Mouse (Mus musculus) forebrain, embryonic 14.5 days (tissue): Measurements from ENCODE around the gene Abhd12b. TPM values are rescaled to one million over a fixed set of nuclear protein-coding genes. Genes with fewer than 3 reads are reported as not detected.

Experiments
- ATAC-seq: fragments of 200-750 bp; cut with Nextera tagmentation; 2 replicates; pipeline ENCODE4 v1.8.0; 2017; ENCODE audit warnings: mild to moderate bottlenecking, moderate library complexity
- DNase-seq: peaks from one replicate; pipeline ENCODE4 v3.0.0-alpha.2; 2015; ENCODE audit warnings: low spot score
- H3K27ac ChIP-seq: fragments of 300-500 bp; sonication (generic); 2 replicates; pipeline ENCODE4 v1.5.1; 2014; ENCODE audit warnings: low read depth, mild to moderate bottlenecking, control low read depth, low read length, moderate library complexity
- H3K27me3 ChIP-seq: fragments of 300-500 bp; sonication (generic); replicated peaks from 2 replicates; pipeline ENCODE4 v1.6.1; 2014; ENCODE audit warnings: low read length, control low read depth, mixed read lengths; ENCODE audit not compliant: control insufficient read depth, insufficient read depth
- H3K36me3 ChIP-seq: fragments of 300-500 bp; sonication (generic); 2 replicates; pipeline ENCODE4 v1.6.1; 2014; ENCODE audit warnings: low read length, control low read depth; ENCODE audit not compliant: control insufficient read depth, insufficient read depth
- H3K4me1 ChIP-seq: fragments of 300-500 bp; sonication (generic); 2 replicates; pipeline ENCODE4 v1.6.1; 2014; ENCODE audit warnings: antibody characterized with exemption, low read length, control low read depth; ENCODE audit not compliant: control insufficient read depth, insufficient read depth
- H3K4me2 ChIP-seq: fragments of 300-500 bp; sonication (generic); 2 replicates; pipeline ENCODE4 v1.6.1; 2014; ENCODE audit warnings: mild to moderate bottlenecking, control low read depth, low read length
- H3K4me3 ChIP-seq: fragments of 300-500 bp; sonication (generic); 2 replicates; pipeline ENCODE4 v1.5.1; 2014; ENCODE audit warnings: low read depth, low read length, control low read depth
- H3K9ac ChIP-seq: fragments of 300-500 bp; sonication (generic); 2 replicates; pipeline ENCODE4 v1.6.1; 2014; ENCODE audit warnings: mild to moderate bottlenecking, low read length, control low read depth, moderate library complexity
- H3K9me3 ChIP-seq: fragments of 300-500 bp; sonication (generic); replicated peaks from 2 replicates; pipeline ENCODE4 v1.6.1; 2016; ENCODE audit warnings: low read length, control low read depth, mixed read lengths; ENCODE audit not compliant: control insufficient read depth
- WGBS: fragments of 180-500 bp; shearing (Covaris S2); extraction: QIAGEN DNeasy Blood & Tissue Kit; methylation state at CpG from one replicate; pipeline ENCODE4 v1.1.7; 2014; 5-methylcytosine and 5-hydroxymethylcytosine counted together
- polyA plus RNA-seq: library from polyadenylated mRNA; unstranded; fragments of >200 nt; fragmentation: Nextera tagmentation; extraction: Ambion mirVana; gene quantifications from 2 replicates; pipeline ENCODE4 v1.2.1, GENCODE M21; 2014

Gene Abhd12b
- polyA plus RNA-seq, 1 experiment from 2014 or later: not detected

DNA sequence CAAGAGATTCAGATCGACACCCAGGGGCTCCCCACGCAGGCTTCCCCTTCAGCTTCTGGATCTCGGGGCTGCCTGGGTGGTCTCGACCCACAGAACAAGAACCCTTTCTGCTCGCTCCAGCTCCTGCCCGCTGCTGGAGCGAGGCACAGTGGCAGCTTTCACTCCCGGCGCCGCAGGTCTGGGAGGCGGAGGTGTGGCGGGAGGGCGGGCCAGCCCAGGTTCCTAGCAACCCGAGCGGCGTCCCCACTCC is 42.9 kb upstream of the Abhd12b start:
- under 1% methylated on average over 16 of the region's 16 CpGs for WGBS
- peak overlapping the region; percentile 89 for H3K4me2 ChIP-seq
- H3K4me1 ChIP-seq: peaks cover 34% of the 10 kb centered on the region
- H3K27ac ChIP-seq: peak overlapping the region; percentile 88
- H3K27me3 ChIP-seq: 0 out of 2 replicates have a peak, but pooled peaks cover 9% of the 10 kb centered on the region
- ATAC-seq: peak; percentile 57; the same call in 1 of the 2 replicates
- H3K9me3 ChIP-seq: no peaks in the 10 kb centered on the region
- peak overlapping the region; percentile 86 for H3K9ac ChIP-seq
- peak; percentile 46 for DNase-seq
- peak overlapping the region; percentile 67 for H3K4me3 ChIP-seq
- no peaks in the 10 kb centered on the region for H3K36me3 ChIP-seq

DNA sequence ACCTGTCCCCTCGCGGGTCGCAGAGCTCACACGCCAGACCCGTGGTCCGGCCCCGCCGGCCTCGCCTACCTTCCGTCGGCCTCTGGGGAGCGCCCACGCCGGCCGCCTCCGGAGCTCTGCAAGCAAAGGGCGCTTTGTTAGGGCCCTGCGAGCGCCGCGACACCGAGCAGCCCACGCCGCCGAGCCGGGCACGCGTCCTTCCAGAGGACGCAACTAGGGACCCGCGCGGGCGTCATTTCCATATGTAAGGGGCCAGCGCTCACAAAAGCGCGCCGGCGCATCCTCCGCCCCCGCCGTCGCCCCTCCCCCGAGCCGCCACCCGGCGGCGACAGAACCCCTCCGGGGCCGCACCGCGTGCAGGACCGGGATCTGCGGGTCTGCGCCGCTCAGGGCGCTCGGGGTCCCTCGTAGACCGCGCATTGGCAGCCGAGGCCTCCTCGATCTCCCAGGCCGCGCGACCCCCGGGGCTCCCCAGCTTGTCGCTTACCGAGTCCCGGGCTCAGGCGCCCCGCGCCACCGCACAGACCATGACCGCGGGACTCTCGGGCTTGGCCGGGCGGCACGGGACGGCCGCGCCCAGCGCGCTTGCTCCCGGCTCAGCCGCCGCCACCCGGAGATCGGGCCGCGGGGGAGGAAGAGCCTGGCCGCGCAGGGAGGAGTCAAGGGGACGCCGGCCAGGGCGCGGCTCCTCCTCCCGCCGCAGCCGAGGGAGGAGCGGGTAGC is 42.4 kb upstream of the Abhd12b start:
- peak overlapping the region; percentile 89 for H3K4me2 ChIP-seq
- 0 out of 2 replicates have a peak, but pooled peaks cover 9% of the 10 kb centered on the region for H3K27me3 ChIP-seq
- WGBS: 1% methylated on average over 81 of the region's 101 CpGs
- peaks cover 31% of the 10 kb centered on the region for H3K4me1 ChIP-seq
- peak overlapping the region; percentile 67 for H3K4me3 ChIP-seq
- peak overlapping the region; percentile 86 for H3K9ac ChIP-seq
- no peaks in the 10 kb centered on the region for H3K9me3 ChIP-seq
- ATAC-seq (peak; percentile 85), DNase-seq (peak; percentile 85)
- peak overlapping the region; percentile 88 for H3K27ac ChIP-seq
- H3K36me3 ChIP-seq: no peaks in the 10 kb centered on the region

DNA sequence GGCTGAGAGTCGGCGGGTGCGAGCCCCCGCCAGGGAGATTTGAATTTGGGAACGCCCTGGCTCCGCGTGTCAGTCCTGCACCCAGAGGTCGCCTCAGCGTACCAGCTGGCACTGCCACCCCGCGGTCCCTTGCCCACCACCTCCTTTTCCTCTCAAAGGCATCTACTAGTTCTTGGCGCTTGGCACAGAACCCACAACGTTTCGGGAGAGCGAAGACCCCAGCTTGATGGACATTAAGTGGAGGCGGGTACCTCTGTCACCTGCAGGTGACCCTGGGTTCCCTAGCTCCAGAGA is 41.9 kb upstream of the Abhd12b start:
- H3K4me3 ChIP-seq: peak overlapping the region; percentile 67
- peak overlapping the region; percentile 88 for H3K27ac ChIP-seq
- ATAC-seq: no peak
- H3K9ac ChIP-seq: peak overlapping the region; percentile 86
- H3K9me3 ChIP-seq: no peaks in the 10 kb centered on the region
- peak overlapping the region; percentile 89 for H3K4me2 ChIP-seq
- DNase-seq: no peak
- WGBS: 1% methylated on average over 12 of the region's 16 CpGs
- H3K36me3 ChIP-seq: no peaks in the 10 kb centered on the region
- H3K4me1 ChIP-seq: peaks cover 28% of the 10 kb centered on the region
- 0 out of 2 replicates have a peak, but pooled peaks cover 9% of the 10 kb centered on the region for H3K27me3 ChIP-seq

DNA sequence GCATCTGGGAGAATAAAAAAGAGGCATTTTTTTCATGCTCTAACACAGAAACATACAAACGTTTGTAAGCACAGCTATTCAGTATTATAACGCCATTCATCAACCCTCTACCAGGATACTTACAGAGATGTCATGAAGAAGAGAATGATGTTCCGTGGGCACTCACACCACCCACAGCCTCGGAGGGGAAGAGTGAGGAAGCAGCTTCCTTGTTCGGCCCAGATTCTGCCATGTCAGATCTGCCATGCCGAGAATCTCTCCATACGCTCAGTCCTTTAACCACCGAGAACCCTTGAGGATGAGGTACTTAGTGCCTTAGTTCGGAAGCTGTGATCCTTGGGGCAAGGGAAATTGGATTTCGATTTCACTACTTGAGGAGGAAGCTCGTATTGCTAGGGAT is 40.6 kb upstream of the Abhd12b start, which contains the start of gene Nin:
Gene Nin (minus strand): TSS at position 367 of the 400 bp plus-strand sequence.
- DNase-seq (no peak), ATAC-seq (no peak)
- Histone ChIP-seq H3K27ac (peak within 1 kb of the TSS; percentile 88; the same call in 1 of the 2 replicates), H3K9me3 (no peaks in the 10 kb centered on the region), H3K4me2 (peak within 1 kb of the TSS; percentile 89; the same call in 1 of the 2 replicates), H3K36me3 (no peaks in the 10 kb centered on the region), H3K27me3 (0 out of 2 replicates have a peak, but pooled peaks cover 9% of the 10 kb centered on the region), H3K4me1 (peaks cover 16% of the 10 kb centered on the region), H3K9ac (peak within 1 kb of the TSS; percentile 86; the same call in 1 of the 2 replicates), H3K4me3 (peak within 1 kb of the TSS; percentile 67; the same call in 1 of the 2 replicates)
- 55% methylated on average over 11 of the region's 11 CpGs for WGBS

DNA sequence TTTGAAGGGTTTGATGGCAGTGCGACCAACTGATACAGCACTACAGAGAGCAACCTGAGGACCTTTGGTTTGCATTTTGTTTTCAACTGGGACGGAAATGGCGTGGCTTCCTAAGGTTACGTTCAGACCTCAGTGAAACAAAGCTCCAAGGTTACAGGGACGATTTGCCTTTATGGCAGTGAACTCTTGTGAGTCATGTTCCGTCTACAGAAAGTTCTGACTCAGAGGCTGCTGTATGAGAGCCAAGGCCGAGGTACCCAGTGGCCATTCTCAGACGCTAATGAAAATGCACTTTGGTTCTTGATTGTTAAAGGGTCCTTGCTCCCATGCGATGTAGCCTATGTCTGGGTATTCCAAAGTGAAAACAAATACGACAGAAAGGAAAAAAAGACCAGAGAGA is 36.8 kb upstream of the Abhd12b start:
- H3K27me3 ChIP-seq: 0 out of 2 replicates have a peak, but pooled peaks cover 8% of the 10 kb centered on the region
- 86% methylated on average over 10 of the region's 10 CpGs for WGBS
- H3K9me3 ChIP-seq: no peaks in the 10 kb centered on the region
- no peak overlapping the region for H3K27ac ChIP-seq
- H3K4me1 ChIP-seq: no peaks in the 10 kb centered on the region
- ATAC-seq (no peak), DNase-seq (no peak)
- no peaks in the 10 kb centered on the region for H3K36me3 ChIP-seq
- no peak overlapping the region for H3K4me3 ChIP-seq
- H3K4me2 ChIP-seq: no peak overlapping the region
- no peak overlapping the region for H3K9ac ChIP-seq

DNA sequence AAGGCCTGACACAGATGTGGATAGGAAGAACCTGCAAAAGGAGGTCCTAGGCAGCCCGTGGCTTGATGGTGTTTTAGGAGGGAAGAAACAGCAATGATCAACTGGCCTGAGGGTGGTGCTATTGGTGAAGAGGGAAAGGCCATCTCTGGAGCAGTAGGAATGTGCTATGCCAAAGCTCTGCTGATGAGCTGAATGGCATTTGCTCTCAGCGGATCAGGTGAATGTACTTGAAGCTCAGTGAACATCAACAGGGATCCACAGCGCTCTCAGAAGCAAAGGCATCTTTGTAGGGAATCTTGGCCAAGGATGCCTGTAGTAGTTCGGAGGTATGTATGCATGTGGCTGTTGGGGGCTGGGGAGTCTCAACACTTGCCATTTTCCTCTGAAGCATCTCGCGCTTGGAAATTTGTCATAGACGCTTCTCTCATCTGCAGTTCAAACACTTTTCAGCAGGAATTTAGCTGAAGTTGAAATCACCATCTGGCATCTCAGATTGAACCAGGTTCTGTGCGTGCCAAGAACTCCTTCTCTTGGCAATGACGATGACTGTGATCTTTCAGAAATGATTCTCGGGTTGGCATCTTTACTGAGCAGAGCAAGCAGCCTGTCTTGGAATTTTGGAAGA is 35.1 kb upstream of the Abhd12b start:
- no peak overlapping the region for H3K9ac ChIP-seq
- ATAC-seq (peak; percentile 87; the same call in 1 of the 2 replicates), DNase-seq (peak; percentile 87)
- H3K4me2 ChIP-seq: no peak overlapping the region
- no peak overlapping the region for H3K4me3 ChIP-seq
- H3K27ac ChIP-seq: peak overlapping the region; percentile 35; the same call in 1 of the 2 replicates
- 71% methylated on average over 10 of the region's 10 CpGs for whole genome bisulfite sequencing
- no peaks in the 10 kb centered on the region for H3K27me3 ChIP-seq
- no peaks in the 10 kb centered on the region for H3K4me1 ChIP-seq
- no peaks in the 10 kb centered on the region for H3K36me3 ChIP-seq
- H3K9me3 ChIP-seq: no peaks in the 10 kb centered on the region

DNA sequence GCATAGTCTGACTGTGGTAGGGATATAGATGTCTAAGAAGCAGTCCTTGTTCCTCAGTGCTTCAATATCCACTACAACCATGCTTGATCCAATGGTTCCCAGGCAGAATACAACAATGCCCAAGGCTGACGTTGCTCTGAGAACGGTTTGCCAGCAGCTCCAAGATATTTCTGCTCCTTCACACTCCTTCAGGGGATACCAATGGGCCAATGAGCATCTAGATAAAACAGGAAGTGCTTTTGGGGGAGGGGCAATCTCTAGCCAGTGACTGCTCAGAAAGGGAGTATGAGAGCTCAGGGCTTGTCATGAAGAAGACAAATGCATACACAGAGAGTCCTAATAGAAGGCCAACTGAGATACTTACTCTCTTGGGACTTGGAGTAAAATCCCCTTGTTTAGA is 34.4 kb upstream of the Abhd12b start:
- WGBS: 62% methylated on average over 2 of the region's 2 CpGs
- no peak; the same call in 1 of the 2 replicates for ATAC-seq
- Histone ChIP-seq H3K27ac (peak overlapping the region; percentile 14; the same call in 1 of the 2 replicates), H3K36me3 (no peaks in the 10 kb centered on the region), H3K9me3 (no peaks in the 10 kb centered on the region), H3K4me2 (no peak overlapping the region), H3K27me3 (no peaks in the 10 kb centered on the region), H3K9ac (no peak overlapping the region), H3K4me1 (no peaks in the 10 kb centered on the region), H3K4me3 (no peak overlapping the region)
- DNase-seq: no peak

DNA sequence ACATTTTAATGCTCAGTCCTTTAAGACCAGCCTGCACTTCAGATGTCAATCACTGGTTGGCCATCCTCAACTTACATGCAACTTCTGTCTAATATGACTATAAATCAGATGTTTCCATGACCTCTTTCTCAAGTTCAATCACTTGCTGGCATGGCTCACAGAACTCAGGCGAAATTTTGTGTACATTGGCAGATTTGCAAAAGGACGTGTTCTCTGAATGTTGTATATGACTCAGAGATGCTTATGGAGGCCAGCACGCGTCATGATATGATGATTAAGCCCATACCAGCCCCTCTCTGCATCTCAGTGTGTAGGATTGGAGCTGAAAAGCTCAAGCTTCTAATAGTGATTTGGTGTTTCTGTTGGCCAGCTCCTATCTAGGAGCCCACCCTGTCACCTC is 27.3 kb upstream of the Abhd12b start:
- H3K9me3 ChIP-seq: no peaks in the 10 kb centered on the region
- no peak overlapping the region for H3K9ac ChIP-seq
- H3K27ac ChIP-seq: no peak overlapping the region
- WGBS: 92% methylated on average over 4 of the region's 4 CpGs
- H3K27me3 ChIP-seq: no peaks in the 10 kb centered on the region
- DNase-seq (no peak), ATAC-seq (no peak)
- H3K36me3 ChIP-seq: no peaks in the 10 kb centered on the region
- no peak overlapping the region for H3K4me2 ChIP-seq
- no peak overlapping the region for H3K4me3 ChIP-seq
- H3K4me1 ChIP-seq: no peaks in the 10 kb centered on the region

DNA sequence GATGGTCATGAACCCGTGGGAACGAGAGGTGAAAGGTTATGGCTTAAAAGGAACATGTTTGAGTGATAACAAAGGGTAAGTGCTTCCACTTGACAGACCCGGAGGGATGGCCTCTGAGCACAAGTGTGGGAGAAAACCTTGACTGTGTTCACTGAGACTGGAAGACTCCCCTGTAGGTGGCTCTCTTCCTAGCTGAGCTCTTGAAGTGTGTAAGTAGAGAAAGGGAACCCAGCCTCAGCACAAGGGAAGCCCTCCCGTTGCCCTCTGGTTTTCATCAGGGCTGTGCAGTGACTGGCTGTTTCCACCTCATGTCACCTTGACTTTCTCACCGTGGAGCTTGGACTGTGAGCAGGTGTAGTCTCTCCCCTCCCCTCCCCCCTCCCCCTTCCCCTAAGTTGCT is 24.8 kb upstream of the Abhd12b start:
- H3K36me3 ChIP-seq: no peaks in the 10 kb centered on the region
- H3K9me3 ChIP-seq: no peaks in the 10 kb centered on the region
- no peak overlapping the region for H3K4me3 ChIP-seq
- WGBS: 59% methylated on average over 5 of the region's 5 CpGs
- no peak for DNase-seq
- ATAC-seq: no peak
- H3K4me1 ChIP-seq: no peaks in the 10 kb centered on the region
- no peak overlapping the region for H3K9ac ChIP-seq
- no peak overlapping the region for H3K4me2 ChIP-seq
- H3K27me3 ChIP-seq: no peaks in the 10 kb centered on the region
- H3K27ac ChIP-seq: no peak overlapping the region
